Mouse (Mus musculus): ENCODE results near the gene Pth1r.
A peak's percentile ranks its signal among the peaks of the same experiment; 100 is the strongest.

Pth1r gene

GRCm38 (mm10) chr9:110750404-110751187, 3.7 kb upstream of the Pth1r start:
- DNase-seq (ENCODE audit: low spot score) = no peak

- DNase-seq (ENCODE audit: low spot score) = no peak
Measured at GRCm38 (mm10) chr9:110748451-110748850, 1.5 kb upstream of the Pth1r start.

DNA sequence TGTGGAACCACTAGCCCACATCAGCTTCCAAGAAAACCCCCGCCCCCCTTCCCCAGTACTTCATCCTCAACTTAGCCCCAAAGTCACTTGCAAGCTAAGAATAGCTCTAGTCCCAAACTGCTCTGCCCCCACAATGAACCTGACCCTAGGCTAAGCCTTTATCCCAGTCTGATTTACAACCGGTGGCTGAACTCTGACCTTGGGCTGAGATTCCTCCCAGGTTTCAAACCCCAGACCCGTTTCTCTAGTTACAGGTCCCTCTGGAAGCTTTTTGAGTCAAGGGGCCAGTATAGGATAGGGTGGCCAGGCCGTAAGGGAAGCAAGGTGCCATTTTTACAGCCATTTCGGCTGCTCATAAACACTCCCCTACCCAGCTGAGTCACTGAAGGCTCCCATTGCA, 707 bp downstream of the Pth1r start:
- no peak for DNase-seq (ENCODE audit: low spot score)

DNA sequence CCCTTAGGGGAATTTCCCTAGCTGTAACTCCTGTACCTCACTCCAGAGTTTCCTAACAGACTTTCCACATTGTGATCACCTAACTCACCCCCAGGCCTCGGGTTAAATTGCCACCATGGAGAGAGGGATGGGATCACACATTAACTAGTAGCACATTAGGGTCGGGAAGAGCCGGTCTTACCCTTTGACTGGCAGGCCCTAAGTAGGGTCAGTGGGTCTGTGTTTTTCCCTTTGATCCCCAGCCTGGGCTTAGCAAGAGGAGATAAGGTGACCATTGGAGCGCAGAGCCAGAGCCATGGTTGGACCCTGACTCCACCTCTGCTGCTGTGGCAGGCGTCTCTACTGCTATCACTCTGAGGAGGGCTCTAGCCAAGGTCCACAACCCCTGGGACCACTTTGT, 1.2 kb downstream of the Pth1r start:
- no peak for DNase-seq (ENCODE audit: low spot score)

DNA sequence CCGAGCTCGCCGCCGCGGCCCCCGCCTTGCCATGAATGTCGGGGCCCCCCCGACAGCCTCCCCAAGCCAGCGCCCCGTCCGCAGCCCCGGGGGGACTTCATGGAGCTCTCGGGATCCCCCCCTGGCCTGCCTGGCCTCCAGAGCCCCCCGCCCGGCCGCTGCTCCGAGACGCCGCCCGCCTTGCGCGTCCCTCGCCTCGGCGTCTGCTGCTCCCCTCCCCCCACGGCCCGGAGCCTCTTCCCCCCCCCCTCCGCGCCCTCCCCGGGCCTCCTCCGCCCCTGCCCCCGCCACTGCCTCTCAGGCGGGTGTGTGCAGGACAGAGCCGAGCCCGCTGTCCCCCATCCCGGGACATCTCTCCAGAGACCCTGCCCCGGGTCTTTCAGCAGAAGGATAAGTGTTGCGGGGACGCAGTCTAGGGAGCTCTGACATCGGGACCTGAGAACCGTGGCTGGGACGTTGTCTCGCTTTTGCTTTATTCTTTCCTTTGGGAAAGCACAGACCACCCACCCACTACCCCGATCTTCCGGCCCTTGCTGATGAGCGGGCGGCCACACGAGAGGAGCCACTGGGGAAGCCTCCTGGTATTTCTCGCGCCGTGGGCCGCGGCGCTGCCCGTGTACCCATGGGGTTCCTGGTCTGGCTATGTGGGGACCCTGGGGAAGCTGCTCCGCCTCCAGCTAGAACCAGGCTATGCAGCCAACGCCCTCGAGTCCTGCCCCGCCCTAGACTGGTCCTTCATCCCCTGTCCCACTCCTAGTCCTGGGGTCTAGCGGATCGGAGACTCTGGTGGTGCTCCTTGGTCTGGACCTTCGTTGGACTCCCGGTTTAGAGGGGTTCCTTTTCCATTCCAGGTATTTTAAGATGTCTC, 3.3 kb downstream of the Pth1r start:
- DNase-seq (ENCODE audit: low spot score) = peak; percentile 40

DNA sequence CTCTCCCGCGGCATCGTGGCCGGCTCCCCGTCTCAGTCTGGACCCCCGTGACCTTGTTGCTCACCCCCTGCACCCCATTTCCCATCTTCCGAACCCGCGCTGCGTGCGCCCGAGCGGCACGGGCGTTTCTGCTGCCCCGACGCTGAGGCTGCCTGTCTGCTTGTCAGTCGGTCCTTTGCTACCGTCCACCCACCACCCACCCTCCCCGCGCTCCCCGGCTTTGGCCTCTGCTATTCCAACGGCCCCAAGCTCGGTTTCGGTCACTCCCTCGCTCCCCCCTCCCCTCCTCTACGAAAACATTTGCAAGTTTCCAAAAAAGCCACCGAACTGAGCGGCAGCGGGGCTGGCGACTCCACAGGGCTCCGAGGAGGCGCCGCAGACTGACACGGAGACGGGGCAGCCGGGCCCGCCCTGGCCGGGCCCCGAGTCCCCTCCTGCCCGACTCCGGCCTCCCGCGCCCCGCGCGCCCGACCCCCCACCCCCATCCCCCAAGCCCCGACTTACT, 3.9 kb downstream of the Pth1r start:
- no peak for DNase-seq (ENCODE audit: low spot score)

DNA sequence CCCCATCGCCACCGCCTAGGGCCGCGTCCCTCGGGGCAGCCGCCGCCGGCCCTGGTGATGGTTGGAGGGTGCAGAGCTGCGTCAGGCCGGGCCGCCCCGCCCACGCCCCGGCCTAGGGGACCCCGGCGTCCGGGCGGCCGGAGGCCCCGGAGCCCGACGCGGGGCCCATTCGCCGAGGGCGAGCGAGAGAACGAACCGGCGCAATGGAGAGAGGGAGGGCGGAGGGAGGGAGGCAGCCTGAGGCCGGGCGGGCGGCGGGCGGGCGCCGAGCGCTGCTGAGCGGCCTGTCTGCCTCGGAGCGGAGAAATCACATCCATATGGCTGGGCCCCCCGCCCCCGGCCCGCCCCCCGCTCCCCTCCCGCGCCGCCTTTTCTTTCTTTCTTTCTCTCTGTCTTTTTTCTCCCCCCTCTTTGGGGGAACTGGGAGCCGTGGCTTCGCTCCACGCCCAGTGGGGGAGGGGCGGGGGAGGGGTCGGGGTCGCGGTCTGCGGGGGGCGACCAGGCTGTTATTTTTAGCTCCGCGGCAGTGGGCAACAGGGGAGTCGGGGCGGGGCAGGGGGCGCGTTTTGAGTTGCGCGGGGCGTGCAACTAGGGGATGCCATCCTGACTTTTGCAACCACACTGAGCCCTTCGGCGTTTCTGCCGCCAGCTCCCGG, 4.5 kb downstream of the Pth1r start:
- peak; percentile 35 for DNase-seq (ENCODE audit: low spot score)

DNA sequence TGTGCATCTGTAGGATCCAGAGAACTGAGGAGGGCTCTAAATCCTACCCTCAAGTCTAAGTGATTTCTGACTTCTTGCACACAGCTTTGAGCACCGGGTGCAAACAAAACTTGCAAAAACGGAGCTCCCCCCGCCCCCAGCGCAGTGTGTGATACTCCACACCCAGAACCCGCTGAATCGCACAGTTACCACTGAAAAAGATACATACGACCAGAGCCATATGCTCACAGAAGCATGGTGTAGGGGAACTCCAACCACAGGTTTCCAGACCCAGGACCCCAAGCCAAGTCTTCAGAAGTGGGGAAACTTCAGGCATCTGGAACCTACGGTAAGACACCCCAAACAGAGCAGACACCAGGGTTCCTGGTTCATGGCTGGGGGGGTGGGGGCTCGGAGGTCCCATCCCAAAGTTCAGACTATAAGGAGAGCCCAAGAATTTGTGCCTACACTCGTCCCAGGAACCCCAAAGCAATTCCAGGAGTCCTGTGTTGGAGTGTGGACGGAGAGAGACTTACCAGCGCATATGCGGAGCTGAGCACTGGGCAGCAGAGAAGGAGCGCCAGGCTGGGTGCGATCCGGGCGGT, 5.1 kb downstream of the Pth1r start, which contains the start of gene Myl3:
Myl3 (plus strand) TSS at position 151 of the 584 bp plus-strand sequence.
- DNase-seq (ENCODE audit: low spot score) = no peak

DNA sequence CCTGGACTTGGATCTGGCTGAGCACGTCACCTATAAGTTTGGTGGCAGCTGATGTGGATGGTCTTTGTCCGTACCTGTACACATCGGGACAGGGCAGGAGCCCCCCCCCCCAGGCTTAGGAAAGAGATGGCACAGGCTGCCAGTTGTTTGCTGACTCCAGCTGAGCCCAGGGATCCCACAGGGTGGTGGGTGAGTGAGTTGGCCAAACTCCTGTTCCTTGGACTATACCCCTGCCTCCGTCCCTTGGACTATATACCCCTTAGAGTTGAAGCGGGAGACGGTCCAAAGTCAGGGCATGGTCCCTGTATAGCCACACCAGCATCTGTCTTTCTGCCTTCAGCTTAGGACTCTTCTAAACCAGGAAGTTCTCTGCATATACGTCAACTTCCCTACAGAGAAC, 7.0 kb downstream of the Pth1r start:
- DNase-seq (ENCODE audit: low spot score) = no peak

- no peak for DNase-seq (ENCODE audit: low spot score)
Measured at GRCm38 (mm10) chr9:110738054-110738453, 8.9 kb downstream of the Pth1r start.

DNA sequence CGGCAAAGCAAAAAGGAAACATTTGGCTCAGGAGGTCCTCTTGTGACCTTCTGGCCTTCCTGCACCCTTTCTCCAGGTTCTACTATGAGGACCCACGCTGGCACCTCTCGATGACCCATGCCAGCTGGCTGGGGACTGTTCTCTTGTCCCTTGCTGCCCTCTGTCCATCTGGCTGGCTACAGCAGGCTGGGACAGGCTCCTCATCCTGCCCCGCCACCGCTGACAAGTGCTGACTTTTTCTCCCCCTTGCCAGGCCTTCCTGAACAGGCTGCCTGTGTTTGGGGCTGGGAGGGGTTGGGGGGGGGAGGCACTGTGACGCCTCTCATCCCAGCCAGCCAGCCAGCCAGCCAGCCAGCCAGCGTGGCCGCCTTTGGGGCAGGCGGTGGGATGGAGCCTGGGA, 10.6 kb downstream of the Pth1r start:
- no peak for DNase-seq (ENCODE audit: low spot score)

DNA sequence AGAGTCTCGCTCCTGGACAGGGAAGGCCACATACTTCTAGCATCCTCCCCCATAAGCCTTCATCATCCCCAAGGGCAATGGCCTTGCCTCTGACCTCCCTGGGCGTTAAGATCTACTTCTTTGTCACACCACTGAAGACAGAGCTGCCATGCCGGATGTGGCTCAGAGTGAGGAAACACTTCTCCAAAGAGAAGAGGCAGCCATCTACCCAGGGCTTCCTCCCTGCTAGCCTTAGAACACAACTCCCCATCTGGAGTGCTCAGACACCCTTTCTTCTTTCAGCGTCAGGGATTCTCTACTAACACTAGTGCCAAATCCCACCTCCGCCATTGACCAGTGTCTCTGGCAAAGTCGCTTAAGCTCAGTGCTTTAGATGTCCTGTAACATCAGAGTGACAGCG, 12.8 kb downstream of the Pth1r start:
- DNase-seq (ENCODE audit: low spot score) = no peak

GRCm38 (mm10) chr9:110733102-110733501, 13.8 kb downstream of the Pth1r start:
- no peak for DNase-seq (ENCODE audit: low spot score)

- peak; percentile 77 for DNase-seq (ENCODE audit: low spot score)
Measured at GRCm38 (mm10) chr9:110732623-110733022, 14.3 kb downstream of the Pth1r start.

DNA sequence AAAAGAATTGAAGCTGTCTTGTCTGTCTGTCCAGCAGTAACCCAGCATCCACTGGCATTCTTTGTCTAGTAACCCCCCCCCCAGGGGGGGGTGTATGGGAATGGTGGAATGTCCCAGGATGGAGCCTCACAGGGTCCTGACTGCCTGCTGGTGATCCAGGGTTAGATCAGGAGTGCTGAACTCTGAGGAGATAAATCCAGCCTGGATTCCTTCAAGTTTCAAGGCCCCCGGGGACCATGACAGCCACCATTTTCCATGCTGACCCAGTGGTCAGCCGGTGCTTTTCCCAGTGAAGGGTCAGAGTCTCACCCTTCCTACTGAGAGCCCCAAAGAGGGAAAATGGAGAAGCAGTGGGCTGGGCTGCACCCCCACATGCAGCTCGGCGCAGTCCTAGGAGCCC, 15.1 kb downstream of the Pth1r start:
- DNase-seq (ENCODE audit: low spot score) = no peak

DNA sequence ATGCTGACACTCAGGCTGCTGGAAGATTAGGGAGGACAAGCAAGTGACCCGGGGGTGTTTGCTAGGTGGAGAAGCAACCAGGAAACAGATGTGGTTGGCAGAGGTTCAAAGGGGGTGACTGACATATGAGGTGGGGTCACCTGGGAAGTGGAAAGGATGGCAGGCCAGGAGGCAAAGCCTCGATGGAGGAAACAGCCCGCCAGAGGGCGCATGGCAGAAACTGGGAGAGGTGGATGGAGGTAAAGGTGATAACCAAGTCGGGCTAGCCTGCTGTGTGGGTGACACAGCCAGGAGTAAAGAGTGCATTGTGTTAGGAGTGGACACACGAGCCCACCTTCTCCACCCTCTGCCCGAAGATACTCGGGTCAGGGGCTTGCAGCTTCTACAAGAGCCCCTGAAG, 17.1 kb downstream of the Pth1r start:
- peak; percentile 57 for DNase-seq (ENCODE audit: low spot score)

- no peak for DNase-seq (ENCODE audit: low spot score)
Measured at GRCm38 (mm10) chr9:110726867-110727266, 20.1 kb downstream of the Pth1r start.

GRCm38 (mm10) chr9:110725721-110726135, 21.2 kb downstream of the Pth1r start:
- peak; percentile 59 for DNase-seq (ENCODE audit: low spot score)

DNA sequence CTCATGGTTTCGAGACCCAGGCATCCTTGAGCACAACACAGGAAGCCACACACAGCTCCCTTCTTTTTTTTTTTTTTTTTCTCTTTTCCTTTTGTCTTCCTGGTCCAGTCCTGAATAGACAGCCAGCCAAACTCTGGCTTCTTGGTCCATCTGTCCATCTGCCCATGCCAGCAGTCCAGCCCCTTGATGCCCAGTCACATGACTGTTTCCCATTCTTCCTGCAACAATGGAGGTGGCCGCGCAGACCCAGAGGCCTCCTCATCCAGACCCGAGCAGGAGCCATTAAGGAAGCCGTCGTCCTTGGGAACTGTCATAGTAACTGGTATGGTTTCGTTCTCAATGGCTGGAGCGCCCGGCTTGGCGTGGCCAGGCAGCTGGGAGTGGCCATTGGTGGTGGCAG, 24.9 kb downstream of the Pth1r start:
- DNase-seq (ENCODE audit: low spot score) = no peak

DNA sequence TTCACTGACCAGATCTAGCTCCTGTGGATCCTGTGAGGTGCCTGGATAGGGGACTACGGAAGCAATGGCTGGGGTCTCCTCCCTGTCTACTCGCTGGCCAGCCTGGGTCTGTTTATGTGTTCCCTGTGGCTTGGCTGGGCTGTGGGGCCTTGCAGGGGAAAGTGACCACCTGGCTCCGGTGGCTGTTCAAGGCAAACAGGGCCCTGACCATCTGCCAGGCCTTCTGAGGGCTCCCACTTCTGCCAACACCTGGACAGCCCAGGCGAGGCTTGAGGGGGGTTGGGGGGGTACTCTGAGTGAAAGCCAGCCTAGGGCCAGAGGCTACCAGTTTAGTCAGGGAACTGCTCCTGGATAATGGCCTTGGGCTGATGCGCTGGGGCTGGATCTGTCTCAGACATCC, 27.0 kb downstream of the Pth1r start:
- DNase-seq (ENCODE audit: low spot score) = no peak

- DNase-seq (ENCODE audit: low spot score) = no peak
Measured at GRCm38 (mm10) chr9:110718810-110719209, 28.1 kb downstream of the Pth1r start.

GRCm38 (mm10) chr9:110718071-110718470, 28.9 kb downstream of the Pth1r start:
- no peak for DNase-seq (ENCODE audit: low spot score)

Data from ovary, postnatal 36 days (tissue).